Mouse (Mus musculus) spleen, adult 2 months (tissue): Measurements from ENCODE around the gene Kidins220.

ENCODE experiments used
- CTCF ChIP-seq: fragments of 200-500 bp; IDR thresholded peaks from 2 replicates; pipeline ENCODE4 v1.5.1; 2011; ENCODE audit warnings: mild to moderate bottlenecking, inconsistent platforms; ENCODE audit not compliant: insufficient read depth, insufficient read length, insufficient replicate concordance; ENCODE audit errors: extremely low read depth
- POLR2A ChIP-seq: fragments of 200-500 bp; IDR thresholded peaks from 2 replicates; pipeline ENCODE4 v1.6.1; 2011; ENCODE audit warnings: low read depth, low read length, inconsistent platforms

- TF ChIP-seq CTCF (no peak), POLR2A (no peak)
These were observed 122.8 kb downstream of the Kidins220 start for GRCm38 (mm10) chr12:25097210-25098160.
